In the genomic region with DNA sequence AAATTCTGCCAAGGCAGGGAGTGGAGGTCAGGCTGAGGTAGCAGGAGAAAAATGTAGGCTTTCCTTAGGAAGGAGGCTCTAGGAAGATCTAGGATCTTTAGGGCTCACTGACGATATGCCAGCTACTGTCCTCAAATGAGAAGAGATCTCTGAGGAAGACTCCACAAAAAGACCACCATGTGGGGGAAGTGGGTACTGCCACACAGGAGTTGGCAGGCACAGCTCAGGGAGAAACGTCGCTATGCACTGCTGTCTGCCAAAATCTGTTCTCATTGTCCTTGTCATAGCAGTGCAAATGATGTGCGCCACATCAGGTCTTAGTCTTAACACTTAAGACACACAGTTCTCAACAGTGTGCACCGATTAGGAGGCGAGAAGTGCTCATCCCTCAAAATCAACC, we compare ENCODE assay signal across 22 mouse cellular contexts. TPM values are rescaled to one million over a fixed set of nuclear protein-coding genes. Genes with fewer than 3 reads are reported as not detected.
A peak's percentile ranks its signal among the peaks of the same experiment; 100 is the strongest.
DNase-seq lines count a peak whose midpoint lies in the region; ATAC-seq and TF ChIP-seq lines count a peak whose summit lies in the region.
"Had no signal": no experiment of that assay in that cellular context is flagged by ENCODE, and none has a peak within 500 bp of the region (broad histone marks: within the 10 kb centered on the region; RNA-seq: fewer than 3 reads in every experiment).

No protein-coding gene starts in this region.

- TF ChIP-seq POLR2A in lung, adult 2 months (IDR thresholded peaks at IDR 0.05; ENCODE audit: borderline replicate concordance, extremely low read depth, low read depth, low read length), result no peak

- peaks cover 4% of the 10 kb centered on the region; the same call in 1 of the 2 replicates for H3K4me1 ChIP-seq in intestine, postnatal 0 days (replicated peaks; ENCODE audit: control insufficient read depth, insufficient read depth, low read length)
- H3K4me1 ChIP-seq in intestine, embryonic 15.5 days (replicated peaks), result peaks cover 24% of the 10 kb centered on the region
- H3K4me1 ChIP-seq in lung, adult 2 months (ENCODE audit: control insufficient read depth, insufficient read depth, low read length), result peaks cover 22% of the 10 kb centered on the region

- H3K27ac ChIP-seq in intestine, postnatal 0 days (ENCODE audit: low read depth, low read length), result no peak overlapping the region
- no peak overlapping the region for H3K27ac ChIP-seq in intestine, embryonic 15.5 days
- H3K27ac ChIP-seq: embryonic facial prominence, embryonic 12.5 days; hindbrain, embryonic 13.5 days; limb, embryonic 13.5 days; liver, embryonic 15.5 days; neural tube, embryonic 12.5 days had no signal

- no peak overlapping the region for H3K4me3 ChIP-seq in intestine, postnatal 0 days (ENCODE audit: low read depth, low read length)
- H3K4me3 ChIP-seq in intestine, embryonic 15.5 days (replicated peaks), result no peak overlapping the region
- H3K4me3 ChIP-seq in lung, adult 2 months (replicated peaks; ENCODE audit: extremely low read depth, low read depth, low read length), result no peak overlapping the region
- H3K4me3 ChIP-seq: embryonic facial prominence, embryonic 12.5 days; heart, embryonic 15.5 days; hindbrain, embryonic 13.5 days; limb, embryonic 13.5 days; liver, embryonic 15.5 days; megakaryocyte, embryonic 14.5 days; neural tube, embryonic 12.5 days had no signal

- TF ChIP-seq CTCF in intestine, postnatal 0 days (IDR thresholded peaks at IDR 0.05; ENCODE audit: low read depth), result peak; percentile 20; the same call in 1 of the 2 replicates
- TF ChIP-seq CTCF in lung, adult 2 months (IDR thresholded peaks at IDR 0.05; ENCODE audit: insufficient read depth, low read length), result no peak

- no peak for ATAC-seq in intestine, postnatal 0 days
- ATAC-seq in intestine, embryonic 15.5 days, result no peak

- no peaks in the 10 kb centered on the region for H3K36me3 ChIP-seq in intestine, postnatal 0 days (ENCODE audit: control insufficient read depth, insufficient read depth)
- H3K36me3 ChIP-seq in intestine, embryonic 15.5 days, result 0 out of 2 replicates have a peak, but pooled peaks cover 3% of the 10 kb centered on the region
- H3K36me3 ChIP-seq: embryonic facial prominence, embryonic 12.5 days; heart, embryonic 15.5 days; hindbrain, embryonic 13.5 days; liver, embryonic 15.5 days; neural tube, embryonic 12.5 days had no signal

- no peak overlapping the region for H3K9ac ChIP-seq in intestine, postnatal 0 days (ENCODE audit: low read depth, low read length)
- no peak overlapping the region for H3K9ac ChIP-seq in intestine, embryonic 15.5 days
- H3K9ac ChIP-seq: embryonic facial prominence, embryonic 12.5 days; heart, embryonic 15.5 days; hindbrain, embryonic 13.5 days; limb, embryonic 13.5 days; liver, embryonic 15.5 days; neural tube, embryonic 12.5 days had no signal

- no peaks in the 10 kb centered on the region for H3K9me3 ChIP-seq in intestine, postnatal 0 days (ENCODE audit: control insufficient read depth)
- H3K9me3 ChIP-seq in intestine, embryonic 15.5 days, result no peaks in the 10 kb centered on the region
- H3K9me3 ChIP-seq: embryonic facial prominence, embryonic 12.5 days; heart, embryonic 15.5 days; hindbrain, embryonic 13.5 days; limb, embryonic 13.5 days; liver, embryonic 15.5 days; neural tube, embryonic 12.5 days had no signal

- H3K4me2 ChIP-seq in intestine, postnatal 0 days (replicated peaks; ENCODE audit: low read depth), result no peak overlapping the region
- H3K4me2 ChIP-seq in intestine, embryonic 15.5 days (replicated peaks), result no peak overlapping the region
- H3K4me2 ChIP-seq: embryonic facial prominence, embryonic 12.5 days; heart, embryonic 15.5 days; hindbrain, embryonic 13.5 days; limb, embryonic 13.5 days; liver, embryonic 15.5 days; neural tube, embryonic 12.5 days had no signal

- H3K27me3 ChIP-seq in intestine, postnatal 0 days (replicated peaks; ENCODE audit: control insufficient read depth, insufficient read depth, low read length), result no peaks in the 10 kb centered on the region
- H3K27me3 ChIP-seq in intestine, embryonic 15.5 days (replicated peaks), result no peaks in the 10 kb centered on the region
- H3K27me3 ChIP-seq: CH12.LX; embryonic facial prominence, embryonic 12.5 days; heart, embryonic 15.5 days; hindbrain, embryonic 13.5 days; limb, embryonic 13.5 days; liver, embryonic 15.5 days; megakaryocyte, embryonic 14.5 days; neural tube, embryonic 12.5 days had no signal

- WGBS in intestine, postnatal 0 days, result 79% methylated on average over 6 of the region's 6 CpGs
- WGBS in intestine, embryonic 15.5 days, result 84% methylated on average over 6 of the region's 6 CpGs
- 56% methylated on average over 6 of the region's 6 CpGs for WGBS in lung, adult 2 months

- peak; percentile 29 to 30 for DNase-seq in cerebellum, postnatal 10 days
- no peak for DNase-seq in cerebellum, adult 11 months
- peak; percentile 32 to 40 for DNase-seq in lung, postnatal 4 days
- no peak for DNase-seq in lung, adult 2 months
- peak; percentile 60 for DNase-seq in thymus, postnatal 25 days
- DNase-seq in right cerebral cortex, postnatal 4 days, result no peak
- DNase-seq: adrenal gland, postnatal 25 days; cerebellum, adult 2 months; gastrocnemius, postnatal 14 days; kidney, adult 11 months; kidney, postnatal 14 days; right cerebral cortex, postnatal 14 days had no signal

RNA-seq across cellular contexts. Expression of gene Lamc1, which starts 17.5 kb away (rescaled TPM):
- 39.2 and 44.5 TPM in 2 replicates for polyA plus RNA-seq in intestine, postnatal 0 days (2015; fragmentation: Nextera tagmentation; extraction: Ambion mirVana)
- 58.1 and 60.9 TPM in 2 replicates for polyA plus RNA-seq in intestine, embryonic 15.5 days (2015; fragmentation: Nextera tagmentation; extraction: Ambion mirVana)
- polyA plus RNA-seq in lung, adult 2 months (2012; rRNA removed), result 101 and 116 TPM in 2 replicates

Comparison
In these comparisons a context has a peak if more than half of its experiments do, and no peak if none do; other contexts are left out.
1. DNase-seq: peak in cerebellum, postnatal 10 days (2 of 2), lung, postnatal 4 days (2 of 2) and thymus, postnatal 25 days (single experiment); none in cerebellum, adult 11 months (single experiment), lung, adult 2 months (single experiment) and right cerebral cortex, postnatal 4 days (single experiment).